Mouse (Mus musculus): ENCODE measurements around the gene Selenbp1. TPM values are rescaled to one million over a fixed set of nuclear protein-coding genes. Genes with fewer than 3 reads are reported as not detected.
A peak's percentile ranks its signal among the peaks of the same experiment; 100 is the strongest.
"Not testable (repeated sequence)": the region's sequence is repeated elsewhere in the genome, so short reads cannot be mapped to it uniquely, and the experiment has no call there.

Selenbp1 gene
- polyA plus RNA-seq, 1 experiment from 2014 or later = 99.1 TPM

- not testable (repeated sequence) for H3K4me2 ChIP-seq; H3K9me3 ChIP-seq (ENCODE audit: low read depth, low read length); H3K4me3 ChIP-seq (ENCODE audit: low read depth, low read length); H3K27me3 ChIP-seq (ENCODE audit: insufficient read depth, low read length); H3K4me1 ChIP-seq (ENCODE audit: insufficient read depth); ATAC-seq (ENCODE audit: insufficient read depth); H3K9ac ChIP-seq; H3K36me3 ChIP-seq (ENCODE audit: insufficient read depth); DNase-seq
- H3K27ac ChIP-seq (ENCODE audit: low read depth) = peak overlapping the region; percentile 75
- 80% methylated on average over 5 of the region's 5 CpGs for WGBS
Observed at GRCm38 (mm10) chr3:94936147-94936546, 3.3 kb downstream of the Selenbp1 start.

GRCm38 (mm10) chr3:94937194-94937593, 4.3 kb downstream of the Selenbp1 start:
- H3K4me1 ChIP-seq (ENCODE audit: insufficient read depth); H3K9me3 ChIP-seq (ENCODE audit: low read depth, low read length); H3K27me3 ChIP-seq (ENCODE audit: insufficient read depth, low read length); H3K4me3 ChIP-seq (ENCODE audit: low read depth, low read length); H3K27ac ChIP-seq (ENCODE audit: low read depth); H3K36me3 ChIP-seq (ENCODE audit: insufficient read depth); H3K9ac ChIP-seq; DNase-seq; ATAC-seq (ENCODE audit: insufficient read depth); H3K4me2 ChIP-seq: not testable (repeated sequence)
- 86% methylated on average over 7 of the region's 7 CpGs for WGBS

GRCm38 (mm10) chr3:94940033-94940432, 7.2 kb downstream of the Selenbp1 start:
- not testable (repeated sequence) for ATAC-seq (ENCODE audit: insufficient read depth)

GRCm38 (mm10) chr3:94942211-94942967, 9.5 kb downstream of the Selenbp1 start:
- not testable (repeated sequence) for H3K9ac ChIP-seq; H3K4me3 ChIP-seq (ENCODE audit: low read depth, low read length); ATAC-seq (ENCODE audit: insufficient read depth); H3K4me1 ChIP-seq (ENCODE audit: insufficient read depth); H3K4me2 ChIP-seq; H3K27me3 ChIP-seq (ENCODE audit: insufficient read depth, low read length); H3K36me3 ChIP-seq (ENCODE audit: insufficient read depth); H3K9me3 ChIP-seq (ENCODE audit: low read depth, low read length); DNase-seq; H3K27ac ChIP-seq (ENCODE audit: low read depth)
- 64% methylated on average over 8 of the region's 9 CpGs for WGBS

More at GRCm38 (mm10) chr3:94940033-94940432, 7.2 kb downstream of the Selenbp1 start:
- H3K4me2 ChIP-seq; H3K36me3 ChIP-seq (ENCODE audit: insufficient read depth); H3K9ac ChIP-seq; H3K4me3 ChIP-seq (ENCODE audit: low read depth, low read length); H3K9me3 ChIP-seq (ENCODE audit: low read depth, low read length); DNase-seq; H3K4me1 ChIP-seq (ENCODE audit: insufficient read depth); H3K27me3 ChIP-seq (ENCODE audit: insufficient read depth, low read length); H3K27ac ChIP-seq (ENCODE audit: low read depth): not testable (repeated sequence)
- 41% methylated on average over 9 of the region's 9 CpGs for WGBS

- peak; percentile 67 for TF ChIP-seq CTCF (IDR thresholded peaks at IDR 0.05; ENCODE audit: low read depth)
- DNase-seq; H3K4me3 ChIP-seq (ENCODE audit: low read depth, low read length); H3K9ac ChIP-seq; H3K9me3 ChIP-seq (ENCODE audit: low read depth, low read length); H3K27me3 ChIP-seq (ENCODE audit: insufficient read depth, low read length); H3K27ac ChIP-seq (ENCODE audit: low read depth); H3K4me2 ChIP-seq; H3K36me3 ChIP-seq (ENCODE audit: insufficient read depth); H3K4me1 ChIP-seq (ENCODE audit: insufficient read depth): not testable (repeated sequence)
- 26% methylated on average over 3 of the region's 4 CpGs for WGBS
- ATAC-seq (ENCODE audit: insufficient read depth) = peak; percentile 44; the same call in 1 of the 2 replicates
Observed at GRCm38 (mm10) chr3:94943706-94944105, 10.8 kb downstream of the Selenbp1 start.

- DNase-seq = peak; percentile 26
- H3K36me3 ChIP-seq (ENCODE audit: insufficient read depth) = no peaks in the 10 kb centered on the region
- H3K27ac ChIP-seq (ENCODE audit: low read depth) = no peak overlapping the region
- no peak overlapping the region for H3K9ac ChIP-seq
- H3K4me3 ChIP-seq (ENCODE audit: low read depth, low read length) = no peak overlapping the region
- peak; percentile 57 for TF ChIP-seq CTCF (IDR thresholded peaks at IDR 0.05; ENCODE audit: low read depth)
- ATAC-seq (ENCODE audit: insufficient read depth) = no peak
- 71% methylated on average over 3 of the region's 3 CpGs for WGBS
- H3K27me3 ChIP-seq (ENCODE audit: insufficient read depth, low read length) = no peaks in the 10 kb centered on the region
- no peaks in the 10 kb centered on the region for H3K9me3 ChIP-seq (ENCODE audit: low read depth, low read length)
- H3K4me2 ChIP-seq = no peak overlapping the region
- no peaks in the 10 kb centered on the region for H3K4me1 ChIP-seq (ENCODE audit: insufficient read depth)
Observed at GRCm38 (mm10) chr3:94948066-94948614, 15.3 kb downstream of the Selenbp1 start.

GRCm38 (mm10) chr3:94949645-94950044, 16.8 kb downstream of the Selenbp1 start:
- Histone ChIP-seq H3K27me3 (ENCODE audit: insufficient read depth, low read length) (no peaks in the 10 kb centered on the region), H3K36me3 (ENCODE audit: insufficient read depth) (no peaks in the 10 kb centered on the region), H3K4me3 (ENCODE audit: low read depth, low read length) (no peak overlapping the region), H3K4me2 (no peak overlapping the region), H3K27ac (ENCODE audit: low read depth) (no peak overlapping the region), H3K9ac (no peak overlapping the region), H3K4me1 (ENCODE audit: insufficient read depth) (no peaks in the 10 kb centered on the region), H3K9me3 (ENCODE audit: low read depth, low read length) (no peaks in the 10 kb centered on the region)
- WGBS = 78% methylated on average over 3 of the region's 3 CpGs
- no peak for TF ChIP-seq CTCF (IDR thresholded peaks at IDR 0.05; ENCODE audit: low read depth)
- DNase-seq = no peak
- no peak for ATAC-seq (ENCODE audit: insufficient read depth)

Data from lung, embryonic 14.5 days (tissue).